In the genomic region with DNA sequence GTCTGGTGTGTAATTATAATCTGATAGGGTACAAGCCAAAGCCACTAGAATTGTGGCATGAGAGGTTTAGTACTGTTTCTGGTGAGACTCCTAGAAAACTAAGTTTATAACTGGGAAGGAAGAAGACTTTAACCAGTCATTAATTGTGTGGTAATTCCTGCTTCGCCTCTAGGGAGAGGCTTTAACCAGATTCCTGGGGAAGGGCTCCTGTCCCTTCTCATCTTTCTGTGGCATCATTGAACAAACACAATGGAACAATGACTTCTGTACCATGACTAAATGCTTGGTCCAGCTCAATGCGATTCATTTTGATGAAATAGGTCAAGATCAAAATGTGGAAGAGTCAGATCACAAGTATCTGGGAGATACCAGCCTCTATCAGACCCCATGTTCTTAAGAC, we compare ENCODE assay signal across 17 mouse cellular contexts.
"Had no signal": no experiment of that assay in that cellular context is flagged by ENCODE, and none has a peak within 500 bp of the region (broad histone marks: within the 10 kb centered on the region; RNA-seq: fewer than 3 reads in every experiment).

No protein-coding gene starts in this region.

- H3K4me2 ChIP-seq: liver, embryonic 15.5 days; lung, embryonic 15.5 days; midbrain, embryonic 12.5 days; midbrain, embryonic 15.5 days; neural tube, embryonic 12.5 days had no signal

- H3K27me3 ChIP-seq: liver, embryonic 15.5 days; lung, embryonic 15.5 days; megakaryocyte, embryonic 14.5 days; midbrain, embryonic 12.5 days; midbrain, embryonic 15.5 days; neural tube, embryonic 12.5 days had no signal

- ATAC-seq: liver, postnatal 0 days; lung, postnatal 0 days; midbrain, embryonic 15.5 days had no signal

- H3K4me3 ChIP-seq: liver, embryonic 15.5 days; lung, embryonic 15.5 days; megakaryocyte, embryonic 14.5 days; midbrain, embryonic 12.5 days; midbrain, embryonic 15.5 days; neural tube, embryonic 12.5 days had no signal

- DNase-seq: liver, postnatal 0 days; lung, adult 2 months; lung, postnatal 14 days; lung, postnatal 36 days; right cerebral cortex, postnatal 14 days; spleen, adult 18-20 months; thymus, adult 18-20 months; thymus, postnatal 14 days; thymus, postnatal 36 days had no signal

- H3K9ac ChIP-seq: liver, embryonic 15.5 days; liver, postnatal 0 days; lung, embryonic 15.5 days; midbrain, embryonic 12.5 days; midbrain, embryonic 15.5 days; neural tube, embryonic 12.5 days had no signal

- H3K4me1 ChIP-seq: liver, embryonic 15.5 days; megakaryocyte, embryonic 14.5 days had no signal

- H3K36me3 ChIP-seq: liver, embryonic 15.5 days; lung, embryonic 15.5 days; midbrain, embryonic 12.5 days; midbrain, embryonic 15.5 days; neural tube, embryonic 12.5 days had no signal

- H3K27ac ChIP-seq: liver, embryonic 15.5 days; lung, embryonic 15.5 days; macrophage; midbrain, embryonic 12.5 days; midbrain, embryonic 15.5 days; neural tube, embryonic 12.5 days had no signal

- H3K9me3 ChIP-seq: liver, embryonic 15.5 days; lung, embryonic 15.5 days; midbrain, embryonic 12.5 days; midbrain, embryonic 15.5 days; neural tube, embryonic 12.5 days had no signal
